Mouse (Mus musculus) WW6 (cell line): ENCODE data around the gene Traf3ip1.
A peak's percentile ranks its signal among the peaks of the same experiment; 100 is the strongest.
"Not testable (repeated sequence)": the region's sequence is repeated elsewhere in the genome, so short reads cannot be mapped to it uniquely, and the experiment has no call there.

ENCODE experiments used
- DNase-seq: peaks from one replicate; pipeline ENCODE4 v3.0.0-alpha.2; 2013; ENCODE audit warnings: low read depth, low spot score

Gene Traf3ip1

GRCm38 (mm10) chr1:91465244-91465643 is 29.2 kb upstream of the Traf3ip1 start:
- DNase-seq = no peak

- DNase-seq = no peak
These were observed 28.3 kb upstream of the Traf3ip1 start for GRCm38 (mm10) chr1:91466186-91466585.

GRCm38 (mm10) chr1:91469888-91470419 is 24.5 kb upstream of the Traf3ip1 start:
- no peak for DNase-seq

- DNase-seq = not testable (repeated sequence)
These were observed 16.3 kb upstream of the Traf3ip1 start for GRCm38 (mm10) chr1:91478145-91478544.

GRCm38 (mm10) chr1:91478958-91479357 is 15.5 kb upstream of the Traf3ip1 start:
- no peak for DNase-seq

- no peak for DNase-seq
These were observed 11.7 kb upstream of the Traf3ip1 start for GRCm38 (mm10) chr1:91482616-91483211.

- DNase-seq = no peak
These were observed 11.0 kb upstream of the Traf3ip1 start for GRCm38 (mm10) chr1:91483304-91484010.

GRCm38 (mm10) chr1:91484011-91484346 is 10.5 kb upstream of the Traf3ip1 start:
- DNase-seq = no peak

GRCm38 (mm10) chr1:91485422-91485821 is 9.0 kb upstream of the Traf3ip1 start:
- DNase-seq = no peak

- no peak for DNase-seq
These were observed 8.3 kb upstream of the Traf3ip1 start for GRCm38 (mm10) chr1:91486165-91486564.

- DNase-seq = no peak
These were observed 4.1 kb upstream of the Traf3ip1 start for GRCm38 (mm10) chr1:91490322-91490721.

- no peak for DNase-seq
These were observed 1.7 kb upstream of the Traf3ip1 start for GRCm38 (mm10) chr1:91492740-91493139.

GRCm38 (mm10) chr1:91493938-91494337 is 509 bp upstream of the Traf3ip1 start:
- no peak for DNase-seq

GRCm38 (mm10) chr1:91495321-91495720 is 874 bp downstream of the Traf3ip1 start:
- DNase-seq = no peak

- no peak for DNase-seq
These were observed 4.1 kb downstream of the Traf3ip1 start for GRCm38 (mm10) chr1:91498579-91498978.

- no peak for DNase-seq
These were observed 10.2 kb downstream of the Traf3ip1 start for GRCm38 (mm10) chr1:91504615-91505014.

GRCm38 (mm10) chr1:91514916-91515315 is 20.5 kb downstream of the Traf3ip1 start:
- no peak for DNase-seq

- DNase-seq = no peak
These were observed 21.2 kb downstream of the Traf3ip1 start for GRCm38 (mm10) chr1:91515642-91516041.

GRCm38 (mm10) chr1:91523759-91524158 is 29.3 kb downstream of the Traf3ip1 start:
- peak; percentile 31 for DNase-seq

- no peak for DNase-seq
These were observed 31.4 kb downstream of the Traf3ip1 start for GRCm38 (mm10) chr1:91525838-91526237.

GRCm38 (mm10) chr1:91530166-91530565 is 35.7 kb downstream of the Traf3ip1 start:
- no peak for DNase-seq

- no peak for DNase-seq
These were observed 37.8 kb downstream of the Traf3ip1 start for GRCm38 (mm10) chr1:91532243-91532642.

- no peak for DNase-seq
These were observed 38.4 kb downstream of the Traf3ip1 start for GRCm38 (mm10) chr1:91532892-91533291.
